Mouse (Mus musculus): ENCODE results near the gene Med16.

DNA sequence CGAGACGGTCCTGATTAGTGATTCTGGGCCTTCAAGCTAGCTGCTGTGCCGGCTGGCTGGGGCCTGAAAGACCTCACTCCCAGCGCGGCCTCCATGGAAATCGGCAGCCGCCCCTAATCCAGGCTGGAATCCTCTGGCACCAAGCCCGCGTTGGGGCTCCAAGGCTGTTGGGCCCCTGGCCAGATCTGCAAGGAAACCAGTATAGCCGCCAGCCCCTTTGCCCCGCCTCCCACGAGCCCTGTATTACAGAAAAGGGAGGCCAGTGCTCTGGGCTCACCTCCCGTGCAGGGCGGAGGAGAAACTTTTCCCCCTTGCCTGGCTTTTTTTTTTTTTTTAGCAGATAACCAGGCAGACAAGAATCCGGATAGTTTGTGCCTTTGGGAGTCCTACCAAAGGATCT, 55.3 kb downstream of the Med16 start:
- TF ChIP-seq ZC3H11A (IDR thresholded peaks at IDR 0.05; ENCODE audit: borderline replicate concordance, low read depth, low read length) (no peak), HCFC1 (IDR thresholded peaks at IDR 0.05; ENCODE audit: borderline replicate concordance, insufficient read depth, low read length) (no peak), ZNF384 (IDR thresholded peaks at IDR 0.05; ENCODE audit: low read depth, low read length) (peak; percentile 69)
